Mouse (Mus musculus): ENCODE measurements around the gene Selenop. TPM values are rescaled to one million over a fixed set of nuclear protein-coding genes. Genes with fewer than 3 reads are reported as not detected.
"Not testable (repeated sequence)": the region's sequence is repeated elsewhere in the genome, so short reads cannot be mapped to it uniquely, and the experiment has no call there.

The Selenop gene
- polyA plus RNA-seq, 1 experiment from 2014 or later: 162 TPM

DNA sequence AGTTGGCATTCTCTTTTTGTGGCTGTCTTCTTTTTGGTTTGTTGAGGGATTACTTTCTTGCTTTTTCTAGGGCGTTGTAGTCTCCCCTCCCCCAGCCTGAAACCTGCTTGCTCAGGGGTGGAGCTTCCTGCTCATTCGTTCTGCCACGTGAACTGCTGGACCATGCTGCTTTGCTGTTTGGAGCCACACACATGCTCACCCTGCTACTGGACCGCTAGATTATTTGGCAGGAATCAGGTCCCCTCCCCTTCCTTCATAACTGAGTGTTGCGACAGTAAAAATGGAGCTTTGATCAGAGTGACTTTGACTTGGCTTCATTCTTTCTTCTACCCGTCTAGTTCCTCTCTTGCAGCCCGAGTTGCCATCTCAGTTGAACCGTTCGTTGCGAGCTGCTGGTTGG is 23.3 kb upstream of the Selenop start:
- not testable (repeated sequence) for H3K27ac ChIP-seq; H3K4me3 ChIP-seq; H3K9me3 ChIP-seq (replicated peaks); ATAC-seq (replicated peaks; ENCODE audit: insufficient number of reproducible peaks, insufficient read depth, low FRiP score, low read depth); H3K4me1 ChIP-seq (replicated peaks); H3K4me2 ChIP-seq; H3K9ac ChIP-seq; H3K27me3 ChIP-seq; H3K36me3 ChIP-seq
- WGBS: 82% methylated on average over 10 of the region's 10 CpGs

GRCm38 (mm10) chr15:3250620-3251019 is 17.7 kb upstream of the Selenop start:
- Histone ChIP-seq H3K9me3 (replicated peaks) (no peaks in the 10 kb centered on the region), H3K4me3 (no peak overlapping the region), H3K4me1 (replicated peaks) (peaks cover 30% of the 10 kb centered on the region), H3K27me3 (no peaks in the 10 kb centered on the region), H3K27ac (peak overlapping the region; percentile 77), H3K9ac (no peak overlapping the region), H3K36me3 (no peaks in the 10 kb centered on the region), H3K4me2 (no peak overlapping the region)
- WGBS: 46% methylated on average over 2 of the region's 2 CpGs
- no peak for ATAC-seq (replicated peaks; ENCODE audit: insufficient number of reproducible peaks, insufficient read depth, low FRiP score, low read depth)

DNA sequence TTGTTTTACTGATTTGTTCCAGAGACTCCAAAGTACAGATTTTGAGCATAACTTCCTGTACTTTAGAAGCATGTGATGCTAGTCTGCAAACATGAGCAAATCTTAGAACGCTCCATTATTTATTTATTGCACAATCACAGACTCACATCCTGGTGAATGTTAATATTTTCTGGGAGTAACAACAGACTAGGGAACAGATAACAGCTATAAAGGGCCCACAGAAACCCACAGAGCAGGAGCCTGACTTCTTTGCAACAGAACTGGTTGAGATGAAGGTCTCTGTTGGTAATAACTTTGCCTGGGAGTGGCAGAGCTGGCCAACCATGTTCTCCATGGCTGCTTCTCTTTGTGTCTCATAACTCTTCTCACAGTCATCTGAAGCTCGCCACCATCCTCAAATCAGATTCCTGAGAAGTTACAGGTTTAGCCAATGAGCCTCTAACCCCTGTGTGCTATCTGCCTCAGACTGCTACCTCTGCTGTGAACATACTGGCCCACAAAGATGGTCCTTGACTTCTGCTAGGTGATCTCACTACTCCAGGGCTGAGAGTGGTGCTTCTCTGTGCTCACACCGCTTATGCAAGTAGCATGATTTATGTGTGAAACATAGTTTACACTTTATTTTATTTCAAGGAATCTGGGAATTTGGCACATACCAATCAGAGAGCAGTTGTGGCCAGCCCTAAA is 17.2 kb upstream of the Selenop start:
- WGBS: 62% methylated on average over 3 of the region's 3 CpGs
- H3K27me3 ChIP-seq: no peaks in the 10 kb centered on the region
- no peaks in the 10 kb centered on the region for H3K36me3 ChIP-seq
- no peak overlapping the region for H3K4me2 ChIP-seq
- no peak overlapping the region for H3K9ac ChIP-seq
- peak overlapping the region; percentile 77 for H3K27ac ChIP-seq
- H3K4me1 ChIP-seq (replicated peaks): peaks cover 30% of the 10 kb centered on the region
- no peaks in the 10 kb centered on the region for H3K9me3 ChIP-seq (replicated peaks)
- no peak overlapping the region for H3K4me3 ChIP-seq
- no peak for ATAC-seq (replicated peaks; ENCODE audit: insufficient number of reproducible peaks, insufficient read depth, low FRiP score, low read depth)

- no peaks in the 10 kb centered on the region for H3K9me3 ChIP-seq (replicated peaks)
- H3K9ac ChIP-seq: no peak overlapping the region
- H3K27ac ChIP-seq: peak overlapping the region; percentile 77; the same call in 1 of the 2 replicates
- no peaks in the 10 kb centered on the region for H3K36me3 ChIP-seq
- no peak overlapping the region for H3K4me2 ChIP-seq
- no peaks in the 10 kb centered on the region for H3K27me3 ChIP-seq
- H3K4me1 ChIP-seq (replicated peaks): peaks cover 30% of the 10 kb centered on the region
- H3K4me3 ChIP-seq: no peak overlapping the region
- no peak for ATAC-seq (replicated peaks; ENCODE audit: insufficient number of reproducible peaks, insufficient read depth, low FRiP score, low read depth)
These were observed 16.7 kb upstream of the Selenop start for GRCm38 (mm10) chr15:3251718-3252067.

DNA sequence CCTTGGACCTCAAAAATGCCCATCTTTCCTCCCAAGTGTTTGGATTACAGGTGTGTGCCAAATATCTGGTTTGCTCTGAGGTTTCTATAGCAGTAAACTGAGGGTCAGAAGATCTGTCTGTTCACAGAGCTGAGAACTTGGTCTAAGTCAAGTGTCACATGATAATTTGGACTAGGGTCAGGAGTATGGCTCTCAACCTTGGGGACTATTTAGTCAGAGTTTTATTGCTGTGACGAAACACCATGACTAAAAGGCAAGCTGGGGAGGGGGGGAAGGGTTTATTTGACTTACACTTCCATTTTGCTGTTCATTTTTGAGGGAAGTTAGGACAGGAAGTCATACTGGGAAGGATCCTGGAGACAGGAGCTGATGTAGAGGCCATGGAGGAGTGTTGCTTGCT is 9.3 kb upstream of the Selenop start:
- WGBS: 86% methylated on average over 1 of the region's 1 CpGs
- no peaks in the 10 kb centered on the region for H3K27me3 ChIP-seq
- H3K36me3 ChIP-seq: no peaks in the 10 kb centered on the region
- H3K4me2 ChIP-seq: no peak overlapping the region
- H3K9me3 ChIP-seq (replicated peaks): no peaks in the 10 kb centered on the region
- no peak overlapping the region for H3K4me3 ChIP-seq
- no peak for ATAC-seq (replicated peaks; ENCODE audit: insufficient number of reproducible peaks, insufficient read depth, low FRiP score, low read depth)
- no peaks in the 10 kb centered on the region for H3K4me1 ChIP-seq (replicated peaks)
- no peak overlapping the region for H3K9ac ChIP-seq
- no peak overlapping the region for H3K27ac ChIP-seq

- Histone ChIP-seq H3K4me1 (replicated peaks) (no peaks in the 10 kb centered on the region), H3K27ac (no peak overlapping the region), H3K4me3 (no peak overlapping the region), H3K27me3 (no peaks in the 10 kb centered on the region), H3K4me2 (no peak overlapping the region), H3K36me3 (no peaks in the 10 kb centered on the region), H3K9me3 (replicated peaks) (no peaks in the 10 kb centered on the region), H3K9ac (no peak overlapping the region)
- 68% methylated on average over 4 of the region's 4 CpGs for WGBS
- ATAC-seq (replicated peaks; ENCODE audit: insufficient number of reproducible peaks, insufficient read depth, low FRiP score, low read depth): no peak
These were observed 8.0 kb upstream of the Selenop start for GRCm38 (mm10) chr15:3260309-3260708.

GRCm38 (mm10) chr15:3262883-3263282 is 5.5 kb upstream of the Selenop start:
- Histone ChIP-seq H3K4me1 (replicated peaks) (no peaks in the 10 kb centered on the region), H3K4me2 (no peak overlapping the region), H3K4me3 (no peak overlapping the region), H3K27me3 (no peaks in the 10 kb centered on the region), H3K27ac (no peak overlapping the region), H3K9me3 (replicated peaks) (no peaks in the 10 kb centered on the region), H3K36me3 (no peaks in the 10 kb centered on the region), H3K9ac (no peak overlapping the region)
- 83% methylated on average over 3 of the region's 3 CpGs for WGBS
- no peak for ATAC-seq (replicated peaks; ENCODE audit: insufficient number of reproducible peaks, insufficient read depth, low FRiP score, low read depth)

- Histone ChIP-seq H3K4me3 (no peak overlapping the region), H3K27ac (no peak overlapping the region), H3K4me2 (no peak overlapping the region), H3K9me3 (replicated peaks) (no peaks in the 10 kb centered on the region), H3K4me1 (replicated peaks) (no peaks in the 10 kb centered on the region), H3K36me3 (no peaks in the 10 kb centered on the region), H3K9ac (no peak overlapping the region), H3K27me3 (no peaks in the 10 kb centered on the region)
- ATAC-seq (replicated peaks; ENCODE audit: insufficient number of reproducible peaks, insufficient read depth, low FRiP score, low read depth): no peak
- WGBS: 86% methylated on average over 4 of the region's 4 CpGs
These were observed 4.1 kb upstream of the Selenop start for GRCm38 (mm10) chr15:3264293-3264692.

DNA sequence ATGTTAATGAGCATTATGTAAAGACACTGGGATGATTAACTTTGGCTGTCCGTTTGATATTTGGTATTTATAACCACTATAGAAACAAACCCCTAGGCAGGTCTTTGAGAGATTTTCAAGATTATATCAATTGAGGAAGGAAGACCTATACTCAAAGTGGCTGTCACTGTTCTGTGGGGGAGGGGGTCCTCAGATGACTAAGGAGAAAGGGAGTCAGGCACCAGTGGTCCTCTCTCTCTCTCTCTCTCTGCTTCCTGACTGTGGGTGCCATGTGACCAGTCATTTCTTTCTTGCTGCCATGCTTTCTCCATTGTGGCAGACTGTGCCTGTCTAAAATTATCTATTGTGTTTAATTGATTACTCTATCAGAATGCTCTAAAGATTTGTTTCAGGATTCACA is 3.5 kb upstream of the Selenop start:
- Histone ChIP-seq H3K36me3 (no peaks in the 10 kb centered on the region), H3K4me1 (replicated peaks) (0 out of 2 replicates have a peak, but pooled peaks cover under 1% of the 10 kb centered on the region), H3K27me3 (no peaks in the 10 kb centered on the region), H3K9me3 (replicated peaks) (no peaks in the 10 kb centered on the region), H3K9ac (no peak overlapping the region), H3K4me3 (no peak overlapping the region), H3K27ac (no peak overlapping the region), H3K4me2 (no peak overlapping the region)
- ATAC-seq (replicated peaks; ENCODE audit: insufficient number of reproducible peaks, insufficient read depth, low FRiP score, low read depth): no peak
- 72% methylated on average over 1 of the region's 1 CpGs for WGBS

- no peak overlapping the region for H3K4me3 ChIP-seq
- H3K9ac ChIP-seq: no peak overlapping the region
- H3K36me3 ChIP-seq: no peaks in the 10 kb centered on the region
- ATAC-seq (replicated peaks; ENCODE audit: insufficient number of reproducible peaks, insufficient read depth, low FRiP score, low read depth): no peak
- no peaks in the 10 kb centered on the region for H3K9me3 ChIP-seq (replicated peaks)
- peaks cover 13% of the 10 kb centered on the region; the same call in 1 of the 2 replicates for H3K4me1 ChIP-seq (replicated peaks)
- 70% methylated on average over 4 of the region's 4 CpGs for WGBS
- peak overlapping the region; percentile 91 for H3K27ac ChIP-seq
- H3K4me2 ChIP-seq: no peak overlapping the region
- H3K27me3 ChIP-seq: no peaks in the 10 kb centered on the region
These were observed 1.1 kb downstream of the Selenop start for GRCm38 (mm10) chr15:3269496-3269895.

- no peaks in the 10 kb centered on the region for H3K9me3 ChIP-seq (replicated peaks)
- H3K36me3 ChIP-seq: no peaks in the 10 kb centered on the region
- H3K4me1 ChIP-seq (replicated peaks): peaks cover 13% of the 10 kb centered on the region; the same call in 1 of the 2 replicates
- peak overlapping the region; percentile 91 for H3K27ac ChIP-seq
- H3K9ac ChIP-seq: 0 out of 2 replicates have a peak overlapping the region, but pooled peaks have one; percentile 43
- H3K27me3 ChIP-seq: no peaks in the 10 kb centered on the region
- H3K4me2 ChIP-seq: peak overlapping the region; percentile 68
- no peak; the same call in 1 of the 2 replicates for ATAC-seq (replicated peaks; ENCODE audit: insufficient number of reproducible peaks, insufficient read depth, low FRiP score, low read depth)
- H3K4me3 ChIP-seq: peak overlapping the region; percentile 48
- WGBS: 36% methylated on average over 6 of the region's 6 CpGs
These were observed 1.8 kb downstream of the Selenop start for GRCm38 (mm10) chr15:3269996-3270645.

DNA sequence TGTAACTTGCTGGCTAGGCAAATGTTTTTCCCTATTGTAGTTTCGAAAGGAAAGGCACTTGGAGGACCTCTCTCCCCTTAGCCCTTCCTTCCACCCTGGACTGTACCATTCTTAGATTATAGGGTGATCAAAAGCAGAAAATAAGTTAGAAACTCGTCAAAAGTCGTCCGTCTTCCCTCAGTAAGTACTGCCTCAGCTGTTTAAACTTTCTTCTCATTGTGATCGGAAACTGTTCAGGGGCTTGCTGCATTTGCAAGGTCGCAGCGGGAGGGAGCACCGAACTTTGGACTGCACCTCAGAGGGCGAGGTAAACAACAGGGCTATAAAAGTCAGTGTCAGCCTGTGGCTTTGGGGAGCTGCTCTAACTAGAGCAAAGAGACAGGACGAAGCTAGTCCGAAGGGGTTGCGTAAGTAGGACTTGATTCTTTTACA is 2.3 kb downstream of the Selenop start:
- Histone ChIP-seq H3K27ac (peak overlapping the region; percentile 91), H3K36me3 (peaks cover 3% of the 10 kb centered on the region; the same call in 1 of the 2 replicates), H3K9ac (peak overlapping the region; percentile 43), H3K27me3 (no peaks in the 10 kb centered on the region), H3K9me3 (replicated peaks) (no peaks in the 10 kb centered on the region), H3K4me2 (peak overlapping the region; percentile 68), H3K4me1 (replicated peaks) (peaks cover 13% of the 10 kb centered on the region; the same call in 1 of the 2 replicates), H3K4me3 (peak overlapping the region; percentile 48)
- WGBS: 3% methylated on average over 12 of the region's 12 CpGs
- ATAC-seq (replicated peaks; ENCODE audit: insufficient number of reproducible peaks, insufficient read depth, low FRiP score, low read depth): peak; percentile 85
